Mouse (Mus musculus) olfactory bulb, adult 2 months (tissue): ENCODE measurements around the gene Chac1.

Experiments
- CTCF ChIP-seq: fragments of 200-500 bp; IDR thresholded peaks from 2 replicates; pipeline ENCODE4 v1.5.1; 2012; ENCODE audit warnings: low read depth, mild to moderate bottlenecking, low read length, moderate library complexity; ENCODE audit not compliant: insufficient read depth
- POLR2A ChIP-seq: fragments of 200-500 bp; IDR thresholded peaks from 2 replicates; pipeline ENCODE4 v1.6.1; 2012; ENCODE audit warnings: mild to moderate bottlenecking, low read depth, low read length, moderate library complexity; ENCODE audit not compliant: insufficient read depth

DNA sequence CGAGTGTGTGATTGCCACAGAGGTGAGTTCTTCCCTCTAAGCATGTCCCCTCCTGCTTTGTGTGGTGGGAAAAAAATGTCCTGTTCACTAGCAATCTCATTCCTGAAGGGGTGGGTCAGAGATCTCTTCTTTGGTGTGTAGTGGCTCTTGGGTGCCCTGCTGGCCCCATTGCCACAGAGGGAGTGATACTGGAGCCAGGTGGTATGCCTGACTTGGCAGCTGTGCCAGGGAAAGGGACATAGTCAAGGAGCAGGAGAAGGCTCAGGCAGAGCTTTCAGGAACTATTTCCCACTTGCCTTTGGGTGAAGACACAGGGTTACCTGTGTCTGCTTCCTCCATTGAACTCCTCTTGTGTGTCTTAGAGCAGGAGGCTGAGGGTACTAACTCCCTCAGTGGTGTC, 16.9 kb upstream of the Chac1 start:
- no peak for TF ChIP-seq POLR2A
- no peak for TF ChIP-seq CTCF
